Mouse (Mus musculus): Measurements from ENCODE around the gene Cela3a. TPM values are rescaled to one million over a fixed set of nuclear protein-coding genes. Genes with fewer than 3 reads are reported as not detected.

Gene Cela3a
- not detected in 2 replicates for total RNA-seq (2014; fragmentation: Nextera tagmentation)
- total RNA-seq (2017) = not detected in 2 replicates
- not detected in 2 replicates for polyA plus RNA-seq (2012)

GRCm38 (mm10) chr4:137409691-137410090, at the start of gene Cela3a:
Gene Cela3a (minus strand): TSS chr4:137409791.
- Histone ChIP-seq H3K4me1 (ENCODE audit: insufficient read depth, low read depth, low read length) (no peaks in the 10 kb centered on the region), H3K36me3 (replicated peaks) (no peaks in the 10 kb centered on the region), H3K4me3 (ENCODE audit: low read depth, low read length) (no peak within 1 kb of the TSS), H3K27me3 (ENCODE audit: insufficient read depth, low read length) (peaks cover 20% of the 10 kb centered on the region), H3K9me3 (replicated peaks) (no peaks in the 10 kb centered on the region)
- TF ChIP-seq GATA1 (IDR thresholded peaks at IDR 0.05; ENCODE audit: borderline replicate concordance, low read length) (no peak), GATA2 (IDR thresholded peaks at IDR 0.05; ENCODE audit: borderline replicate concordance, low read depth, low read length) (no peak), POLR2AphosphoS5 (IDR thresholded peaks at IDR 0.05; ENCODE audit: insufficient replicate concordance, low read depth, low read length) (no peak), TAL1 (conservative IDR thresholded peaks at IDR 0.05; ENCODE audit: low read depth, low read length) (no peak), CTCF (IDR thresholded peaks at IDR 0.05; ENCODE audit: low read depth, low read length) (no peak)
- DNase-seq (ENCODE audit: low spot score) (no peak), ATAC-seq (ENCODE audit: extremely low read depth, insufficient number of reproducible peaks, low FRiP score, poor library complexity, severe bottlenecking) (no peak)

GRCm38 (mm10) chr4:137458861-137459260, 49.3 kb upstream of the Cela3a start:
- no peak for ATAC-seq (ENCODE audit: extremely low read depth, insufficient number of reproducible peaks, low FRiP score, poor library complexity, severe bottlenecking)
- no peaks in the 10 kb centered on the region for H3K36me3 ChIP-seq (replicated peaks)
- no peaks in the 10 kb centered on the region for H3K9me3 ChIP-seq (replicated peaks)
- no peaks in the 10 kb centered on the region for H3K4me1 ChIP-seq (ENCODE audit: insufficient read depth, low read depth, low read length)
- H3K27me3 ChIP-seq (ENCODE audit: insufficient read depth, low read length) = peaks cover 6% of the 10 kb centered on the region
- no peak overlapping the region for H3K4me3 ChIP-seq (ENCODE audit: low read depth, low read length)
- no peak for TF ChIP-seq POLR2AphosphoS5 (IDR thresholded peaks at IDR 0.05; ENCODE audit: insufficient replicate concordance, low read depth, low read length)
- TF ChIP-seq GATA2 (IDR thresholded peaks at IDR 0.05; ENCODE audit: borderline replicate concordance, low read depth, low read length) = no peak
- no peak for TF ChIP-seq TAL1 (conservative IDR thresholded peaks at IDR 0.05; ENCODE audit: low read depth, low read length)
- no peak for DNase-seq (ENCODE audit: low spot score)

GRCm38 (mm10) chr4:137458310-137458709, 48.7 kb upstream of the Cela3a start:
- Histone ChIP-seq H3K4me3 (ENCODE audit: low read depth, low read length) (no peak overlapping the region), H3K27me3 (ENCODE audit: insufficient read depth, low read length) (peaks cover 6% of the 10 kb centered on the region; the same call in 1 of the 2 replicates), H3K4me1 (ENCODE audit: insufficient read depth, low read depth, low read length) (no peaks in the 10 kb centered on the region), H3K9me3 (replicated peaks) (no peaks in the 10 kb centered on the region), H3K36me3 (replicated peaks) (no peaks in the 10 kb centered on the region)
- ATAC-seq (ENCODE audit: extremely low read depth, insufficient number of reproducible peaks, low FRiP score, poor library complexity, severe bottlenecking) (no peak), DNase-seq (ENCODE audit: low spot score) (no peak)
- TF ChIP-seq GATA2 (IDR thresholded peaks at IDR 0.05; ENCODE audit: borderline replicate concordance, low read depth, low read length) (no peak), POLR2AphosphoS5 (IDR thresholded peaks at IDR 0.05; ENCODE audit: insufficient replicate concordance, low read depth, low read length) (no peak), TAL1 (conservative IDR thresholded peaks at IDR 0.05; ENCODE audit: low read depth, low read length) (no peak), CTCF (IDR thresholded peaks at IDR 0.05; ENCODE audit: low read depth, low read length) (no peak), GATA1 (IDR thresholded peaks at IDR 0.05; ENCODE audit: borderline replicate concordance, low read length) (no peak)

GRCm38 (mm10) chr4:137457292-137457691, 47.7 kb upstream of the Cela3a start:
- DNase-seq (ENCODE audit: low spot score) = no peak
- no peak for ATAC-seq (ENCODE audit: extremely low read depth, insufficient number of reproducible peaks, low FRiP score, poor library complexity, severe bottlenecking)
- Histone ChIP-seq H3K36me3 (replicated peaks) (no peaks in the 10 kb centered on the region), H3K4me3 (ENCODE audit: low read depth, low read length) (no peak overlapping the region), H3K27me3 (ENCODE audit: insufficient read depth, low read length) (peaks cover 3% of the 10 kb centered on the region; the same call in 1 of the 2 replicates), H3K9me3 (replicated peaks) (no peaks in the 10 kb centered on the region), H3K4me1 (ENCODE audit: insufficient read depth, low read depth, low read length) (no peaks in the 10 kb centered on the region)
- TF ChIP-seq POLR2AphosphoS5 (IDR thresholded peaks at IDR 0.05; ENCODE audit: insufficient replicate concordance, low read depth, low read length) = no peak
- no peak for TF ChIP-seq GATA2 (IDR thresholded peaks at IDR 0.05; ENCODE audit: borderline replicate concordance, low read depth, low read length)
- TF ChIP-seq GATA1 (IDR thresholded peaks at IDR 0.05; ENCODE audit: borderline replicate concordance, low read length) = no peak
- no peak for TF ChIP-seq TAL1 (conservative IDR thresholded peaks at IDR 0.05; ENCODE audit: low read depth, low read length)
- TF ChIP-seq CTCF (IDR thresholded peaks at IDR 0.05; ENCODE audit: low read depth, low read length) = no peak

GRCm38 (mm10) chr4:137456581-137456980, 47.0 kb upstream of the Cela3a start:
- H3K9me3 ChIP-seq (replicated peaks) = no peaks in the 10 kb centered on the region
- H3K4me3 ChIP-seq (ENCODE audit: low read depth, low read length) = no peak overlapping the region
- H3K4me1 ChIP-seq (ENCODE audit: insufficient read depth, low read depth, low read length) = no peaks in the 10 kb centered on the region
- ATAC-seq (ENCODE audit: extremely low read depth, insufficient number of reproducible peaks, low FRiP score, poor library complexity, severe bottlenecking) (no peak), DNase-seq (ENCODE audit: low spot score) (no peak)
- TF ChIP-seq GATA2 (IDR thresholded peaks at IDR 0.05; ENCODE audit: borderline replicate concordance, low read depth, low read length) = no peak
- no peak for TF ChIP-seq POLR2AphosphoS5 (IDR thresholded peaks at IDR 0.05; ENCODE audit: insufficient replicate concordance, low read depth, low read length)
- no peak for TF ChIP-seq CTCF (IDR thresholded peaks at IDR 0.05; ENCODE audit: low read depth, low read length)
- no peak for TF ChIP-seq GATA1 (IDR thresholded peaks at IDR 0.05; ENCODE audit: borderline replicate concordance, low read length)
- TF ChIP-seq TAL1 (conservative IDR thresholded peaks at IDR 0.05; ENCODE audit: low read depth, low read length) = no peak
- H3K27me3 ChIP-seq (ENCODE audit: insufficient read depth, low read length) = peaks cover 3% of the 10 kb centered on the region; the same call in 1 of the 2 replicates
- no peaks in the 10 kb centered on the region for H3K36me3 ChIP-seq (replicated peaks)

GRCm38 (mm10) chr4:137454582-137454981, 45.0 kb upstream of the Cela3a start:
- TF ChIP-seq GATA1 (IDR thresholded peaks at IDR 0.05; ENCODE audit: borderline replicate concordance, low read length) = no peak
- no peak for TF ChIP-seq TAL1 (conservative IDR thresholded peaks at IDR 0.05; ENCODE audit: low read depth, low read length)
- no peak for TF ChIP-seq CTCF (IDR thresholded peaks at IDR 0.05; ENCODE audit: low read depth, low read length)
- no peak for TF ChIP-seq GATA2 (IDR thresholded peaks at IDR 0.05; ENCODE audit: borderline replicate concordance, low read depth, low read length)
- TF ChIP-seq POLR2AphosphoS5 (IDR thresholded peaks at IDR 0.05; ENCODE audit: insufficient replicate concordance, low read depth, low read length) = no peak
- Histone ChIP-seq H3K4me3 (ENCODE audit: low read depth, low read length) (no peak overlapping the region), H3K36me3 (replicated peaks) (no peaks in the 10 kb centered on the region), H3K27me3 (ENCODE audit: insufficient read depth, low read length) (peaks cover 3% of the 10 kb centered on the region; the same call in 1 of the 2 replicates), H3K4me1 (ENCODE audit: insufficient read depth, low read depth, low read length) (no peaks in the 10 kb centered on the region), H3K9me3 (replicated peaks) (no peaks in the 10 kb centered on the region)
- ATAC-seq (ENCODE audit: extremely low read depth, insufficient number of reproducible peaks, low FRiP score, poor library complexity, severe bottlenecking) = no peak
- no peak for DNase-seq (ENCODE audit: low spot score)
